Mouse (Mus musculus): ENCODE measurements around the gene Slc1a2. TPM values are rescaled to one million over a fixed set of nuclear protein-coding genes. Genes with fewer than 3 reads are reported as not detected.

The Slc1a2 gene
- polyA plus RNA-seq, 1 experiment from 2014 or later = 0.38 TPM

- 81% methylated on average over 10 of the region's 10 CpGs for WGBS
- DNase-seq (ENCODE audit: low spot score) = no peak
- Histone ChIP-seq H3K27me3 (ENCODE audit: low read depth, poor library complexity, severe bottlenecking) (no peaks in the 10 kb centered on the region), H3K36me3 (no peaks in the 10 kb centered on the region), H3K4me3 (no peak overlapping the region), H3K4me1 (peaks cover 2% of the 10 kb centered on the region; the same call in 1 of the 2 replicates), H3K9me3 (replicated peaks) (no peaks in the 10 kb centered on the region), H3K27ac (no peak overlapping the region)
Observed at GRCm38 (mm10) chr2:102648845-102649500, 9.5 kb upstream of the Slc1a2 start.

- H3K9me3 ChIP-seq (replicated peaks) = no peaks in the 10 kb centered on the region
- DNase-seq (ENCODE audit: low spot score) = no peak
- H3K4me1 ChIP-seq = peaks cover 2% of the 10 kb centered on the region; the same call in 1 of the 2 replicates
- H3K27ac ChIP-seq = no peak overlapping the region
- H3K27me3 ChIP-seq (ENCODE audit: low read depth, poor library complexity, severe bottlenecking) = no peaks in the 10 kb centered on the region
- H3K4me3 ChIP-seq = no peak overlapping the region
- WGBS = 90% methylated on average over 4 of the region's 4 CpGs
- H3K36me3 ChIP-seq = no peaks in the 10 kb centered on the region
Observed at GRCm38 (mm10) chr2:102650322-102650721, 8.1 kb upstream of the Slc1a2 start.

GRCm38 (mm10) chr2:102655966-102656725, 2.3 kb upstream of the Slc1a2 start:
- Histone ChIP-seq H3K9me3 (replicated peaks) (no peaks in the 10 kb centered on the region), H3K27me3 (ENCODE audit: low read depth, poor library complexity, severe bottlenecking) (peaks cover 51% of the 10 kb centered on the region), H3K36me3 (no peaks in the 10 kb centered on the region), H3K27ac (no peak overlapping the region), H3K4me3 (no peak overlapping the region), H3K4me1 (peaks cover 20% of the 10 kb centered on the region)
- DNase-seq (ENCODE audit: low spot score) = no peak
- WGBS = 71% methylated on average over 8 of the region's 8 CpGs

GRCm38 (mm10) chr2:102657726-102658125, 733 bp upstream of the Slc1a2 start:
- H3K9me3 ChIP-seq (replicated peaks) = no peaks in the 10 kb centered on the region
- WGBS = 3% methylated on average over 7 of the region's 7 CpGs
- H3K36me3 ChIP-seq = no peaks in the 10 kb centered on the region
- H3K27ac ChIP-seq = no peak overlapping the region
- H3K27me3 ChIP-seq (ENCODE audit: low read depth, poor library complexity, severe bottlenecking) = peaks cover 54% of the 10 kb centered on the region
- H3K4me3 ChIP-seq = peak overlapping the region; percentile 81
- peaks cover 26% of the 10 kb centered on the region for H3K4me1 ChIP-seq
- peak; percentile 31 for DNase-seq (ENCODE audit: low spot score)

- peaks cover 34% of the 10 kb centered on the region for H3K4me1 ChIP-seq
- peaks cover 54% of the 10 kb centered on the region for H3K27me3 ChIP-seq (ENCODE audit: low read depth, poor library complexity, severe bottlenecking)
- peak overlapping the region; percentile 75 for H3K27ac ChIP-seq
Observed at GRCm38 (mm10) chr2:102658661-102659520, 432 bp downstream of the Slc1a2 start.

GRCm38 (mm10) chr2:102659521-102659830, 1.0 kb downstream of the Slc1a2 start:
- Histone ChIP-seq H3K4me1 (peaks cover 34% of the 10 kb centered on the region), H3K36me3 (no peaks in the 10 kb centered on the region), H3K4me3 (peak overlapping the region; percentile 81), H3K27me3 (ENCODE audit: low read depth, poor library complexity, severe bottlenecking) (peaks cover 54% of the 10 kb centered on the region), H3K27ac (no peak overlapping the region), H3K9me3 (replicated peaks) (no peaks in the 10 kb centered on the region)
- WGBS = under 1% methylated on average over 10 of the region's 10 CpGs
- peak; percentile 50 for DNase-seq (ENCODE audit: low spot score)

More at GRCm38 (mm10) chr2:102658661-102659520, 432 bp downstream of the Slc1a2 start:
- Histone ChIP-seq H3K9me3 (replicated peaks) (no peaks in the 10 kb centered on the region), H3K36me3 (no peaks in the 10 kb centered on the region), H3K4me3 (peak overlapping the region; percentile 81)
- peak; percentile 79 for DNase-seq (ENCODE audit: low spot score)
- WGBS = under 1% methylated on average over 80 of the region's 80 CpGs

- Histone ChIP-seq H3K27me3 (ENCODE audit: low read depth, poor library complexity, severe bottlenecking) (peaks cover 51% of the 10 kb centered on the region), H3K4me3 (no peak overlapping the region), H3K27ac (no peak overlapping the region), H3K9me3 (replicated peaks) (no peaks in the 10 kb centered on the region), H3K36me3 (no peaks in the 10 kb centered on the region), H3K4me1 (peaks cover 34% of the 10 kb centered on the region)
- WGBS = 62% methylated on average over 2 of the region's 2 CpGs
- DNase-seq (ENCODE audit: low spot score) = no peak
Observed at GRCm38 (mm10) chr2:102661052-102661451, 2.6 kb downstream of the Slc1a2 start.

- DNase-seq (ENCODE audit: low spot score) = no peak
- Histone ChIP-seq H3K9me3 (replicated peaks) (no peaks in the 10 kb centered on the region), H3K4me3 (no peak overlapping the region), H3K36me3 (no peaks in the 10 kb centered on the region), H3K27ac (no peak overlapping the region), H3K4me1 (peaks cover 31% of the 10 kb centered on the region), H3K27me3 (ENCODE audit: low read depth, poor library complexity, severe bottlenecking) (peaks cover 33% of the 10 kb centered on the region)
- 67% methylated on average over 9 of the region's 9 CpGs for WGBS
Observed at GRCm38 (mm10) chr2:102662911-102663310, 4.5 kb downstream of the Slc1a2 start.

GRCm38 (mm10) chr2:102663339-102663738, 4.9 kb downstream of the Slc1a2 start:
- Histone ChIP-seq H3K4me1 (peaks cover 26% of the 10 kb centered on the region), H3K4me3 (no peak overlapping the region)

GRCm38 (mm10) chr2:102663865-102664264, 5.4 kb downstream of the Slc1a2 start:
- Histone ChIP-seq H3K4me3 (no peak overlapping the region), H3K27me3 (ENCODE audit: low read depth, poor library complexity, severe bottlenecking) (peaks cover 25% of the 10 kb centered on the region), H3K9me3 (replicated peaks) (no peaks in the 10 kb centered on the region), H3K27ac (no peak overlapping the region), H3K4me1 (peaks cover 24% of the 10 kb centered on the region), H3K36me3 (no peaks in the 10 kb centered on the region)
- no peak for DNase-seq (ENCODE audit: low spot score)
- WGBS = 52% methylated on average over 3 of the region's 3 CpGs

More at GRCm38 (mm10) chr2:102663339-102663738, 4.9 kb downstream of the Slc1a2 start:
- no peaks in the 10 kb centered on the region for H3K9me3 ChIP-seq (replicated peaks)
- H3K27ac ChIP-seq = no peak overlapping the region
- no peaks in the 10 kb centered on the region for H3K36me3 ChIP-seq
- 21% methylated on average over 6 of the region's 6 CpGs for WGBS
- peaks cover 28% of the 10 kb centered on the region for H3K27me3 ChIP-seq (ENCODE audit: low read depth, poor library complexity, severe bottlenecking)
- no peak for DNase-seq (ENCODE audit: low spot score)

GRCm38 (mm10) chr2:102667981-102668380, 9.5 kb downstream of the Slc1a2 start:
- peaks cover 6% of the 10 kb centered on the region for H3K4me1 ChIP-seq
- no peak for DNase-seq (ENCODE audit: low spot score)
- no peaks in the 10 kb centered on the region for H3K36me3 ChIP-seq
- WGBS = 83% methylated on average over 6 of the region's 6 CpGs
- no peaks in the 10 kb centered on the region for H3K27me3 ChIP-seq (ENCODE audit: low read depth, poor library complexity, severe bottlenecking)
- H3K9me3 ChIP-seq (replicated peaks) = no peaks in the 10 kb centered on the region
- no peak overlapping the region for H3K4me3 ChIP-seq
- H3K27ac ChIP-seq = no peak overlapping the region

- WGBS = 18% methylated on average over 6 of the region's 6 CpGs
- Histone ChIP-seq H3K27me3 (ENCODE audit: low read depth, poor library complexity, severe bottlenecking) (no peaks in the 10 kb centered on the region), H3K36me3 (no peaks in the 10 kb centered on the region), H3K27ac (no peak overlapping the region), H3K9me3 (replicated peaks) (no peaks in the 10 kb centered on the region), H3K4me3 (no peak overlapping the region), H3K4me1 (peaks cover 8% of the 10 kb centered on the region)
- no peak for DNase-seq (ENCODE audit: low spot score)
Observed at GRCm38 (mm10) chr2:102669580-102669979, 11.1 kb downstream of the Slc1a2 start.

- DNase-seq (ENCODE audit: low spot score) = no peak
- WGBS = 40% methylated on average over 2 of the region's 2 CpGs
- no peak overlapping the region for H3K4me3 ChIP-seq
Observed at GRCm38 (mm10) chr2:102674582-102674981, 16.1 kb downstream of the Slc1a2 start.

More at GRCm38 (mm10) chr2:102674582-102674981, 16.1 kb downstream of the Slc1a2 start:
- no peaks in the 10 kb centered on the region for H3K36me3 ChIP-seq
- no peaks in the 10 kb centered on the region for H3K27me3 ChIP-seq (ENCODE audit: low read depth, poor library complexity, severe bottlenecking)
- peaks cover 12% of the 10 kb centered on the region for H3K4me1 ChIP-seq
- H3K27ac ChIP-seq = no peak overlapping the region
- H3K9me3 ChIP-seq (replicated peaks) = no peaks in the 10 kb centered on the region

Data from limb, embryonic 10.5 days (tissue).